Mouse (Mus musculus) heart, embryonic 16.5 days (tissue): ENCODE data around the gene Flcn. TPM values are rescaled to one million over a fixed set of nuclear protein-coding genes. Genes with fewer than 3 reads are reported as not detected.
"Not testable (repeated sequence)": the region's sequence is repeated elsewhere in the genome, so short reads cannot be mapped to it uniquely, and the experiment has no call there.

Source experiments
- ATAC-seq: fragments of 200-750 bp; cut with Nextera tagmentation; replicated peaks from 2 replicates; pipeline ENCODE4 v1.8.0; 2017; ENCODE audit warnings: moderate number of reproducible peaks; ENCODE audit not compliant: insufficient read depth, low FRiP score; ENCODE audit errors: extremely low read depth
- H3K27ac ChIP-seq: fragments of 300-500 bp; sonication (generic); 2 replicates; pipeline ENCODE4 v1.5.1; 2014; ENCODE audit warnings: mild to moderate bottlenecking, low read length, control low read depth, moderate library complexity
- H3K27me3 ChIP-seq: fragments of 300-500 bp; sonication (generic); 2 replicates; pipeline ENCODE4 v1.6.1; 2014; ENCODE audit warnings: low read length, mixed read lengths; ENCODE audit not compliant: control insufficient read depth, insufficient read depth
- H3K36me3 ChIP-seq: fragments of 300-500 bp; sonication (generic); 2 replicates; pipeline ENCODE4 v1.6.1; 2014; ENCODE audit not compliant: control insufficient read depth, insufficient read depth
- H3K4me1 ChIP-seq: fragments of 300-500 bp; sonication (generic); 2 replicates; pipeline ENCODE4 v1.6.1; 2014; ENCODE audit warnings: low read length, mixed read lengths; ENCODE audit not compliant: control insufficient read depth, insufficient read depth
- H3K4me2 ChIP-seq: fragments of 300-500 bp; sonication (generic); 2 replicates; pipeline ENCODE4 v1.6.1; 2014; ENCODE audit warnings: low read depth, mild to moderate bottlenecking, control low read depth, low read length
- H3K4me3 ChIP-seq: fragments of 300-500 bp; sonication (generic); 2 replicates; pipeline ENCODE4 v1.5.1; 2014; ENCODE audit warnings: mild to moderate bottlenecking, control low read depth, low read length
- H3K9ac ChIP-seq: fragments of 300-500 bp; sonication (generic); 2 replicates; pipeline ENCODE4 v1.6.1; 2014; ENCODE audit warnings: low read length, control low read depth
- H3K9me3 ChIP-seq: fragments of 300-500 bp; sonication (generic); replicated peaks from 2 replicates; pipeline ENCODE4 v1.6.1; 2016; ENCODE audit warnings: low read length; ENCODE audit not compliant: control insufficient read depth
- WGBS: fragments of 180-500 bp; shearing (Covaris S2); extraction: QIAGEN DNeasy Blood & Tissue Kit; methylation state at CpG from one replicate; pipeline ENCODE4 v1.1.7; 2014; 5-methylcytosine and 5-hydroxymethylcytosine counted together
- polyA plus RNA-seq: library from polyadenylated mRNA; unstranded; fragments of >200 nt; fragmentation: Nextera tagmentation; extraction: Ambion mirVana; gene quantifications from 2 replicates; pipeline ENCODE4 v1.2.1, GENCODE M21; 2015

Gene Flcn
- polyA plus RNA-seq, 1 experiment from 2014 or later: 44.4 TPM

- not testable (repeated sequence) for H3K27me3 ChIP-seq, H3K9me3 ChIP-seq, H3K27ac ChIP-seq, ATAC-seq, H3K4me3 ChIP-seq, H3K9ac ChIP-seq
- no CpG with 5 or more reads among the region's 1 CpGs for WGBS
- peaks cover 12% of the 10 kb centered on the region for H3K36me3 ChIP-seq
- peak overlapping the region; percentile 68; the same call in 1 of the 2 replicates for H3K4me2 ChIP-seq
- peaks cover 17% of the 10 kb centered on the region for H3K4me1 ChIP-seq
These were observed 28.0 kb upstream of the Flcn start for GRCm38 (mm10) chr11:59837789-59838188.

- Histone ChIP-seq H3K4me2 (no peak overlapping the region), H3K27ac (no peak overlapping the region), H3K36me3 (peaks cover 81% of the 10 kb centered on the region), H3K9me3 (no peaks in the 10 kb centered on the region), H3K27me3 (no peaks in the 10 kb centered on the region), H3K4me3 (no peak overlapping the region), H3K4me1 (no peaks in the 10 kb centered on the region), H3K9ac (no peak overlapping the region)
- 87% methylated on average over 3 of the region's 3 CpGs for WGBS
- ATAC-seq: no peak
These were observed 11.8 kb upstream of the Flcn start for GRCm38 (mm10) chr11:59821625-59822024.

GRCm38 (mm10) chr11:59817916-59818315 lies 8.1 kb upstream of the Flcn start:
- Histone ChIP-seq H3K4me1 (no peaks in the 10 kb centered on the region), H3K27ac (no peak overlapping the region), H3K9ac (no peak overlapping the region), H3K27me3 (no peaks in the 10 kb centered on the region), H3K4me3 (no peak overlapping the region), H3K36me3 (peaks cover 52% of the 10 kb centered on the region), H3K4me2 (no peak overlapping the region), H3K9me3 (no peaks in the 10 kb centered on the region)
- 96% methylated on average over 3 of the region's 3 CpGs for WGBS
- ATAC-seq: no peak

- peaks cover 7% of the 10 kb centered on the region for H3K4me1 ChIP-seq
- no peak overlapping the region for H3K9ac ChIP-seq
- no peak overlapping the region for H3K27ac ChIP-seq
- no peak overlapping the region for H3K4me2 ChIP-seq
- no peaks in the 10 kb centered on the region for H3K27me3 ChIP-seq
- no peaks in the 10 kb centered on the region for H3K9me3 ChIP-seq
- H3K36me3 ChIP-seq: peaks cover 37% of the 10 kb centered on the region
- WGBS: 87% methylated on average over 6 of the region's 6 CpGs
- no peak overlapping the region for H3K4me3 ChIP-seq
- no peak for ATAC-seq
These were observed 5.8 kb upstream of the Flcn start for GRCm38 (mm10) chr11:59815482-59816065.

- no peak overlapping the region for H3K27ac ChIP-seq
- H3K4me3 ChIP-seq: no peak overlapping the region
- H3K9me3 ChIP-seq: no peaks in the 10 kb centered on the region
- H3K4me2 ChIP-seq: no peak overlapping the region
- ATAC-seq: no peak
- H3K9ac ChIP-seq: no peak overlapping the region
- H3K4me1 ChIP-seq: peaks cover 7% of the 10 kb centered on the region
- H3K27me3 ChIP-seq: no peaks in the 10 kb centered on the region
- H3K36me3 ChIP-seq: peaks cover 31% of the 10 kb centered on the region
- WGBS: 92% methylated on average over 6 of the region's 6 CpGs
These were observed 5.1 kb upstream of the Flcn start for GRCm38 (mm10) chr11:59814936-59815335.

GRCm38 (mm10) chr11:59814311-59814710 lies 4.5 kb upstream of the Flcn start:
- no peak for ATAC-seq
- 96% methylated on average over 1 of the region's 1 CpGs for WGBS
- H3K4me1 ChIP-seq: peaks cover 7% of the 10 kb centered on the region

GRCm38 (mm10) chr11:59813276-59813675 lies 3.5 kb upstream of the Flcn start:
- Histone ChIP-seq H3K4me3 (no peak overlapping the region), H3K9ac (no peak overlapping the region), H3K36me3 (peaks cover 16% of the 10 kb centered on the region), H3K4me2 (no peak overlapping the region), H3K9me3 (no peaks in the 10 kb centered on the region), H3K4me1 (peaks cover 13% of the 10 kb centered on the region), H3K27me3 (no peaks in the 10 kb centered on the region), H3K27ac (no peak overlapping the region)
- WGBS: 66% methylated on average over 3 of the region's 3 CpGs
- no peak for ATAC-seq

More at GRCm38 (mm10) chr11:59814311-59814710, 4.5 kb upstream of the Flcn start:
- Histone ChIP-seq H3K9ac (no peak overlapping the region), H3K27me3 (no peaks in the 10 kb centered on the region), H3K4me2 (no peak overlapping the region), H3K27ac (no peak overlapping the region), H3K36me3 (peaks cover 26% of the 10 kb centered on the region), H3K9me3 (no peaks in the 10 kb centered on the region), H3K4me3 (no peak overlapping the region)

GRCm38 (mm10) chr11:59811211-59811610 lies 1.4 kb upstream of the Flcn start:
- Histone ChIP-seq H3K36me3 (peaks cover 7% of the 10 kb centered on the region), H3K4me2 (peak overlapping the region; percentile 19; the same call in 1 of the 2 replicates), H3K4me3 (no peak overlapping the region), H3K27me3 (no peaks in the 10 kb centered on the region), H3K27ac (no peak overlapping the region), H3K9me3 (no peaks in the 10 kb centered on the region), H3K4me1 (peaks cover 13% of the 10 kb centered on the region), H3K9ac (no peak overlapping the region)
- WGBS: 48% methylated on average over 4 of the region's 4 CpGs
- ATAC-seq: no peak

GRCm38 (mm10) chr11:59810480-59811158 lies 803 bp upstream of the Flcn start:
- WGBS: 58% methylated on average over 14 of the region's 14 CpGs
- Histone ChIP-seq H3K9ac (peak overlapping the region; percentile 96), H3K27me3 (no peaks in the 10 kb centered on the region), H3K4me3 (peak overlapping the region; percentile 91), H3K36me3 (peaks cover 11% of the 10 kb centered on the region), H3K4me1 (peaks cover 13% of the 10 kb centered on the region), H3K27ac (peak overlapping the region; percentile 98), H3K4me2 (peak overlapping the region; percentile 80), H3K9me3 (no peaks in the 10 kb centered on the region)
- ATAC-seq: no peak
